In the genomic region with DNA sequence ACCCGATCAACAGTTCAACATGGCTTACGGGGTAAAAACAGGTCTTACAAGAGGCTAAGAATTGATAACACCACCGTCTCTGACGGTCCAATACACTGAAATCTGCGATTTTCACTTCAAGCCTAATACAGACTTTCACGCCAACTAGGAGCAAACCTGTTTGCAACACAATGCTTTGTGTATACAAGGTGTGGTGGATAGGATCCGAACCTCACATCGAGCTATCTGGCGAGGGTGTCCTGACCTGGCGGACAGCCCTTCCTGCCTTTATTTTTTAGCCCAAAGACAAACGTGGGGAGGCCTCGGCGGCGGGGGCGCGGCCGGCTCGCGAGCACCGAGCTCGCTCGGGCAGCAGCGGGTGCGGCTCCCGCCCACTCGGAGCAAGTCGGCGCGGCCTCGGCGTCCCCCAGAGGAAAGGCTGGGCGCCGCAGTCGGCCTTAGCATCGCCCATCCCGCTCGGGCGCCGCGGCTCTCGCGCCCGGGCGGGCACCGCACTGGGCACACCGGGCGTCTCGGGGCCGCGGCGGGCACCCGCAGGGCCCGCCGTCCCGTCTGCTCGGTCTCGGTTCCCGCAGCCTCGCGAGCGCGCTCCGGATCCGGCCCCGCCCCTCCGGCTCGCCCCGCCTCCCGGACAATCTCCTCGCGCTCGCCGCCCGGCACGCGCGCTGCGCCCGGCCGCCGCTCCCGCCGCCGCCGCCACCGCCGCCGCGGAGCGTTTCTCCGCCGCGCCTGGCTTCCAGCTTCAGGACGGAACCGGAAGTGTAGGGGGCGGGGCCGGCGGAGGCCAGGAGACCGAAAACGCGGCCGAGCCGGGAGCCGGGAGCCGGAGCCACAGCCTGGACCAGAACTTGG, we compare ENCODE assay signal across 8 mouse cellular contexts. TPM values are rescaled to one million over a fixed set of nuclear protein-coding genes. Genes with fewer than 3 reads are reported as not detected.
A peak's percentile ranks its signal among the peaks of the same experiment; 100 is the strongest.
DNase-seq lines count a peak whose midpoint lies in the region; ATAC-seq and TF ChIP-seq lines count a peak whose summit lies in the region.

A gene (plus strand): TSS at position 739 of the 852 bp plus-strand sequence.

- no peak for TF ChIP-seq EP300 in ES-Bruce4 (IDR thresholded peaks at IDR 0.05; ENCODE audit: insufficient read depth, low read depth, low read length)
- no peak for TF ChIP-seq EP300 in liver, postnatal 0 days (IDR thresholded peaks at IDR 0.05; ENCODE audit: low read depth)

- no peak for TF ChIP-seq CTCF in ES-Bruce4 (IDR thresholded peaks at IDR 0.05; ENCODE audit: low read depth, low read length)
- 0 out of 2 replicates have a peak, but pooled peaks have one; percentile 3 for TF ChIP-seq CTCF in liver, postnatal 0 days (IDR thresholded peaks at IDR 0.05; ENCODE audit: low read depth)

- under 1% methylated on average over 65 of the region's 105 CpGs for WGBS in forebrain, embryonic 14.5 days
- under 1% methylated on average over 59 of the region's 105 CpGs for WGBS in liver, postnatal 0 days (ENCODE audit: insufficient replicate concordance)
- WGBS in neural tube, embryonic 13.5 days, result under 1% methylated on average over 104 of the region's 105 CpGs

- H3K27ac ChIP-seq in ES-Bruce4 (ENCODE audit: insufficient read depth, low read length), result peak within 1 kb of the TSS; percentile 55; the same call in 1 of the 2 replicates
- peak within 1 kb of the TSS; percentile 98 for H3K27ac ChIP-seq in forebrain, embryonic 14.5 days (ENCODE audit: low read depth, low read length)
- peak within 1 kb of the TSS; percentile 92 for H3K27ac ChIP-seq in liver, postnatal 0 days (ENCODE audit: low read depth)
- H3K27ac ChIP-seq in neural tube, embryonic 13.5 days (replicated peaks), result peak within 1 kb of the TSS; percentile 99

- H3K4me3 ChIP-seq in ES-Bruce4 (ENCODE audit: low read depth, low read length), result peak within 1 kb of the TSS; percentile 91
- peak within 1 kb of the TSS; percentile 89 for H3K4me3 ChIP-seq in forebrain, embryonic 14.5 days (ENCODE audit: low read depth, low read length)
- peak within 1 kb of the TSS; percentile 62 for H3K4me3 ChIP-seq in liver, postnatal 0 days (ENCODE audit: low read depth, low read length)
- H3K4me3 ChIP-seq in neural tube, embryonic 13.5 days, result peak within 1 kb of the TSS; percentile 78

- no peak for TF ChIP-seq POLR2A in ES-Bruce4 (IDR thresholded peaks at IDR 0.05; ENCODE audit: insufficient read depth, low read length)

- peak; percentile 87 for ATAC-seq in cerebellum, adult (ENCODE audit: insufficient number of reproducible peaks, low FRiP score, low TSS enrichment)
- peak; percentile 93 for ATAC-seq in forebrain, embryonic 14.5 days
- peak; percentile 90 for ATAC-seq in liver, postnatal 0 days
- ATAC-seq in neural tube, embryonic 13.5 days (ENCODE audit: low read depth), result peak; percentile 92

- H3K9ac ChIP-seq in ES-Bruce4 (ENCODE audit: low read depth, poor library complexity, severe bottlenecking), result peak within 1 kb of the TSS; percentile 96
- H3K9ac ChIP-seq in forebrain, embryonic 14.5 days (ENCODE audit: low read length), result peak within 1 kb of the TSS; percentile 94
- peak within 1 kb of the TSS; percentile 72 for H3K9ac ChIP-seq in liver, postnatal 0 days (replicated peaks)
- peak within 1 kb of the TSS; percentile 97 for H3K9ac ChIP-seq in neural tube, embryonic 13.5 days

- H3K4me1 ChIP-seq in ES-Bruce4 (ENCODE audit: control insufficient read depth, insufficient read depth, low read length), result no peaks in the 10 kb centered on the region
- H3K4me1 ChIP-seq in forebrain, embryonic 14.5 days (ENCODE audit: control insufficient read depth, insufficient read depth, low read length), result peaks cover 6% of the 10 kb centered on the region; the same call in 1 of the 2 replicates
- 0 out of 2 replicates have a peak, but pooled peaks cover 4% of the 10 kb centered on the region for H3K4me1 ChIP-seq in liver, postnatal 0 days (ENCODE audit: insufficient read depth)
- H3K4me1 ChIP-seq in neural tube, embryonic 13.5 days (replicated peaks), result peaks cover 31% of the 10 kb centered on the region

- DNase-seq in forebrain, embryonic 14.5 days (ENCODE audit: low spot score), result peak; percentile 94
- peak; percentile 95 for DNase-seq in heart, postnatal 14 days
- peak; percentile 91 for DNase-seq in layer of hippocampus, adult 11-12 months (ENCODE audit: low spot score)
- peak; percentile 90 for DNase-seq in liver, postnatal 0 days
- peak; percentile 67 for DNase-seq in telencephalon, adult 2 months (ENCODE audit: low read depth, low spot score)

- no peaks in the 10 kb centered on the region for H3K27me3 ChIP-seq in ES-Bruce4 (ENCODE audit: control insufficient read depth, insufficient read depth, low read length, poor library complexity, severe bottlenecking)
- H3K27me3 ChIP-seq in forebrain, embryonic 14.5 days (replicated peaks; ENCODE audit: control insufficient read depth, insufficient read depth, low read length), result no peaks in the 10 kb centered on the region
- H3K27me3 ChIP-seq in liver, postnatal 0 days (ENCODE audit: insufficient read depth, low read length), result no peaks in the 10 kb centered on the region
- no peaks in the 10 kb centered on the region for H3K27me3 ChIP-seq in neural tube, embryonic 13.5 days

- intact Hi-C loops in heart, postnatal 14 days (cut with DNase I), result loop anchor here (2.0 to 10.0 kb wide), 5 partner anchors 74 to 813 kb away; no protein-coding TSS in a partner anchor

- H3K4me2 ChIP-seq in forebrain, embryonic 14.5 days (ENCODE audit: low read length), result peak within 1 kb of the TSS; percentile 70
- peak within 1 kb of the TSS; percentile 88 for H3K4me2 ChIP-seq in liver, postnatal 0 days (ENCODE audit: low read depth, low read length)
- peak within 1 kb of the TSS; percentile 67 for H3K4me2 ChIP-seq in neural tube, embryonic 13.5 days

- H3K9me3 ChIP-seq in ES-Bruce4 (replicated peaks; ENCODE audit: control insufficient read depth, insufficient read depth, low read length, poor library complexity, severe bottlenecking), result no peaks in the 10 kb centered on the region
- H3K9me3 ChIP-seq in forebrain, embryonic 14.5 days (replicated peaks; ENCODE audit: control insufficient read depth, low read length), result no peaks in the 10 kb centered on the region
- H3K9me3 ChIP-seq in liver, postnatal 0 days (ENCODE audit: low read length), result no peaks in the 10 kb centered on the region
- H3K9me3 ChIP-seq in neural tube, embryonic 13.5 days, result no peaks in the 10 kb centered on the region

- H3K36me3 ChIP-seq in ES-Bruce4 (ENCODE audit: control insufficient read depth, insufficient read depth, low read length, poor library complexity, severe bottlenecking), result no peaks in the 10 kb centered on the region
- no peaks in the 10 kb centered on the region for H3K36me3 ChIP-seq in forebrain, embryonic 14.5 days (ENCODE audit: control insufficient read depth, insufficient read depth, low read length)
- H3K36me3 ChIP-seq in liver, postnatal 0 days (replicated peaks; ENCODE audit: insufficient read depth, low read length), result no peaks in the 10 kb centered on the region
- no peaks in the 10 kb centered on the region for H3K36me3 ChIP-seq in neural tube, embryonic 13.5 days

RNA-seq across cellular contexts. Expression of the gene that starts here (rescaled TPM):
- polyA plus RNA-seq in ES-Bruce4 (2011; ENCODE audit: insufficient read depth, insufficient read length, low read depth, missing spikeins), result 10.0 and 11.7 TPM in 2 replicates
- 39.7 and 45.6 TPM in 2 replicates for polyA plus RNA-seq in forebrain, embryonic 14.5 days (2014; fragmentation: Nextera tagmentation; extraction: Ambion mirVana)
- total RNA-seq in heart, postnatal 14 days (2021), result 10 to 100 TPM; 15.2 to 15.7 TPM
- polyA plus RNA-seq in liver, postnatal 0 days (2015; fragmentation: Nextera tagmentation; extraction: Ambion mirVana), result 3.7 and 3.9 TPM in 2 replicates
- 52.7 and 58.7 TPM in 2 replicates for polyA plus RNA-seq in neural tube, embryonic 13.5 days (2015; fragmentation: Nextera tagmentation; extraction: Ambion mirVana)

Comparison
In these comparisons a context has a peak if more than half of its experiments do, and no peak if none do; other contexts are left out.
1. Peak in every context shown above with its lines: DNase-seq, ATAC-seq, H3K4me3 ChIP-seq and H3K27ac ChIP-seq.